ENCODE assay signal across 8 mouse cellular contexts in genomic region chr4:43420305-43420704, GRCm38 (mm10). TPM values are rescaled to one million over a fixed set of nuclear protein-coding genes. Genes with fewer than 3 reads are reported as not detected.
DNase-seq lines count a peak whose midpoint lies in the region; ATAC-seq and TF ChIP-seq lines count a peak whose summit lies in the region.

No protein-coding gene starts in this region.

- no peaks in the 10 kb centered on the region for H3K9me3 ChIP-seq in liver, postnatal 0 days (ENCODE audit: low read length)

- peaks cover 28% of the 10 kb centered on the region for H3K36me3 ChIP-seq in liver, postnatal 0 days (replicated peaks; ENCODE audit: insufficient read depth, low read length)

- peak overlapping the region; percentile 16; the same call in 1 of the 2 replicates for H3K27ac ChIP-seq in liver, postnatal 0 days (ENCODE audit: low read depth)

- WGBS in liver, postnatal 0 days (ENCODE audit: insufficient replicate concordance) = 4% methylated on average over 6 of the region's 6 CpGs

- H3K4me2 ChIP-seq in liver, postnatal 0 days (ENCODE audit: low read depth, low read length) = no peak overlapping the region

- H3K4me1 ChIP-seq in liver, postnatal 0 days (ENCODE audit: insufficient read depth) = peaks cover 12% of the 10 kb centered on the region

- peak; percentile 95 for TF ChIP-seq CTCF in liver, postnatal 0 days (IDR thresholded peaks at IDR 0.05; ENCODE audit: low read depth)

- H3K9ac ChIP-seq in liver, postnatal 0 days (replicated peaks) = no peak overlapping the region

- no peak overlapping the region for H3K4me3 ChIP-seq in liver, postnatal 0 days (ENCODE audit: low read depth, low read length)

- peaks cover 7% of the 10 kb centered on the region; the same call in 1 of the 2 replicates for H3K27me3 ChIP-seq in liver, postnatal 0 days (ENCODE audit: insufficient read depth, low read length)

- no peak for TF ChIP-seq EP300 in liver, postnatal 0 days (IDR thresholded peaks at IDR 0.05; ENCODE audit: low read depth)

- peak; percentile 83 for DNase-seq in CD4-positive, CD25-positive, alpha-beta regulatory T cell, adult 2 months (ENCODE audit: low read depth, low spot score)
- DNase-seq in T-cell, adult 2 months (ENCODE audit: low spot score) = peak; percentile 47
- peak; percentile 90 for DNase-seq in embryo, embryonic 10 days (ENCODE audit: low spot score)
- DNase-seq in heart, adult 9 months (ENCODE audit: low spot score in 2 of 2) = peak; percentile 71 to 88
- peak; percentile 89 for DNase-seq in kidney, postnatal 14 days
- peak; percentile 78 for DNase-seq in liver, postnatal 0 days
- peak; percentile 78 for DNase-seq in thymus, postnatal 4 days

- peak; percentile 22; the same call in 1 of the 2 replicates for ATAC-seq in liver, postnatal 0 days
- peak; percentile 31; the same call in 1 of the 2 replicates for ATAC-seq in neutrophil, adult 5-6 weeks (ENCODE audit: extremely low read depth, insufficient number of reproducible peaks, low FRiP score, poor library complexity, severe bottlenecking)

RNA-seq across cellular contexts. Expression of gene Fam166b, which starts 8.6 kb away (rescaled TPM):
- 0.14 TPM in 1 of 2 replicates, not detected in the other for polyA plus RNA-seq in liver, postnatal 0 days (2015; fragmentation: Nextera tagmentation; extraction: Ambion mirVana)
- not detected in 2 replicates for total RNA-seq in neutrophil, adult 5-6 weeks (2017)

RNA-seq across cellular contexts. Expression of gene Tesk1, which starts 21.4 kb away (rescaled TPM):
- polyA plus RNA-seq in liver, postnatal 0 days (2015; fragmentation: Nextera tagmentation; extraction: Ambion mirVana) = 1.2 TPM in 2 replicates
- total RNA-seq in neutrophil, adult 5-6 weeks (2017) = 32.1 and 33.5 TPM in 2 replicates

RNA-seq across cellular contexts. Expression of gene Cd72, which starts 34.1 kb away (rescaled TPM):
- polyA plus RNA-seq in liver, postnatal 0 days (2015; fragmentation: Nextera tagmentation; extraction: Ambion mirVana) = 9.9 and 10.4 TPM in 2 replicates
- 293 and 313 TPM in 2 replicates for total RNA-seq in neutrophil, adult 5-6 weeks (2017)

RNA-seq across cellular contexts. Expression of gene Rusc2, which starts 38.5 kb away (rescaled TPM):
- polyA plus RNA-seq in liver, postnatal 0 days (2015; fragmentation: Nextera tagmentation; extraction: Ambion mirVana) = 1.9 and 2.1 TPM in 2 replicates
- 0.25 and 0.35 TPM in 2 replicates for total RNA-seq in neutrophil, adult 5-6 weeks (2017)
